Mouse (Mus musculus): ENCODE measurements at regions not wholly inside any gene's neighbourhood (a gene's known extent, or its start where the extent isn't known, plus 50 kb on each side); places are given as distances from the start of the nearest gene placed in this dataset.

DNA sequence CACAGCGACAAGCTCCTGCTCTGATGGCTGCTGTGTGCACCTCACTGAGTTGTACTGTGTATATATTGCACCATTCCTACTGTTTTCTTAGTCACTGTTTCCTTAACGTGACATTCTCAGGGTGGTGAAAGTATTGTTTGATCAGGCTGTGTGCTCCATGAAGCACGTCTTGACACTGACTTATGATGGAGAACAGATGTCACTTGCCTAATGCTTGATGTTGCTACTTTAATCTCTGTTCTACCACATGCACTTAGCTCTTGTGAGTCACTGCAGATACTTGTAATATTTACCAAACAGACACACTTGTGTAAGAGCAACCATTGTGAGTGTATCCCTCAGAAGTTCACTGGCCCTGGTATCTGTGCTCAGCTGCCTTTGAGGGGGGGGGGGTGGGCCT is 870.0 kb downstream of the Epha4 start:
- DNase-seq (ENCODE audit: low spot score in 2 of 2), result no peak

DNA sequence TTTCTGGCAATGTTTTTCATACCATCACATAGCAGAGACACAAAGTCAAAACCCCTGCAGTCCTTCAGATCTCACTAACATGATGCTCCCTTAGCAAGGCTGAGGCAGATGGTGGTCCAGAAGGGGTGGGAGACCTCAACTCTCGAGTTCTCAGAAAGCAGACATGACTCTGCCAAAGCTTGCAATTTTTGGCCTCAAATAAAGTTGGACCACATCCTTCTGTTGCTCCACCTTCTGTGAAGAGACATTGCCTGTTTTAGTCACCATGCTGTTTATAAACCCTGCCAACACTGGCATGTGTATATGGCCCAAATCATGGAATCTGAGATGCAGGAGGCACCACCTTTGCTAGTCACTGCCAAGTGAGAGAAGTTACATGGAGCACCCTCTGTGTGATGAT is 860.1 kb downstream of the Epha4 start:
- no peak for DNase-seq (ENCODE audit: low spot score in 2 of 2)

DNA sequence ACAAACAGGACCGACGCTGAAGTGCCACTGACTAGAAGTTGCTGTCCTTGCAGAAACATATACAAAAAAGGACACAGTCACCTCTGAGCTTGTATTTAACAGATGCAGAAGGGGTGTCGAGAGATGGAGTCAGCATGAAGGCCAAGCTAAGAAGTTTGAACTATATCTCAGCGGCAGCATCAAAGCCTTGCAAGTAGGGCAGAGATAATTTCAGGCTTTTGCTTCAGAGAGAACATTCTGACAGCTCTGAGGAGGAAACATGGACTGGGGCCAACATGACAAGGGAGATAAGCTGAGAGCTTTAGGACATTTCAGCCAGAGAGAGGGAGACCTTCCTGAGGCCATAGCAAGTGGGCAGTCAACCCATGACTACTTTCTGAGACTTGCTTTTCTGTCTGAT is 856.7 kb downstream of the Epha4 start:
- peak in 1 of 2 experiments; percentile 3 for DNase-seq (ENCODE audit: low spot score in 2 of 2)

DNA sequence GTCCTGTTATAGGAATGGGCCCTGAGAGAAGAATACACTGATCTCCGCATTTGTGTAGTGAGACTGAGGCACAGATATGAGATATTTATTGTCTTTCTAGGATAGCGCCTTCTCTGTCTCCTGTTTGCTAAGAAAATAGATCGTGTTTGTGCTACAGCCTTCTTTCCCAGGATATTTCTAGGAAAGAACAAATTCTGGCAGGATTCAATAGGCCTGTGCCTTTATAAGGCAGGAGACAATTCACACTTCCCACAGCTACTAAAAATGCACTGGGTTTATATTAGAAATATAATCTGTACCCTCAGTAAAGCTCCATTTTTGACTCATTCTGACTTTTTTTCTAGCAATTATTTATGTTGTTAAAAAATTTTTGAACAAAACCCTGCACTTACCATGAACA is 854.7 kb downstream of the Epha4 start:
- DNase-seq (ENCODE audit: low spot score in 2 of 2), result peak in 1 of 2 experiments; percentile 6

DNA sequence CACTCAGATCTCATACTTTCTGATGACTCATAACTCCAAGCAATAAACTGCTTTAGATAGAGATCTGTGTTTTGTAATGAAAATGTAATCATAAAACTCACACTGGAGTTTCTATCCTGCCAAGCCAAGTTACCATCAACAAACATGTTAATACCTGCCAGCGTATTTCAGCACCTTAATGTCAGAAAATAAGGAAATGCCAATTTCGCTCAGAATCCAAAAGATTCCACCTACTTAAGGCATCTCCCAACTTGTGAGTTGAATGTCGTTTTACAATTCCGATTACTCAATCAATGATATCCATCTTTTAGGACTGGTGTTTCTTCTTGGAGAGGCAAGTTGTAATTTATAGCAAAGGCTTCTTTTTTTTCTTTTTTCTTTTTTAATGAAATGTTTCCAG is 850.5 kb downstream of the Epha4 start:
- DNase-seq (ENCODE audit: low spot score in 2 of 2), result no peak

DNA sequence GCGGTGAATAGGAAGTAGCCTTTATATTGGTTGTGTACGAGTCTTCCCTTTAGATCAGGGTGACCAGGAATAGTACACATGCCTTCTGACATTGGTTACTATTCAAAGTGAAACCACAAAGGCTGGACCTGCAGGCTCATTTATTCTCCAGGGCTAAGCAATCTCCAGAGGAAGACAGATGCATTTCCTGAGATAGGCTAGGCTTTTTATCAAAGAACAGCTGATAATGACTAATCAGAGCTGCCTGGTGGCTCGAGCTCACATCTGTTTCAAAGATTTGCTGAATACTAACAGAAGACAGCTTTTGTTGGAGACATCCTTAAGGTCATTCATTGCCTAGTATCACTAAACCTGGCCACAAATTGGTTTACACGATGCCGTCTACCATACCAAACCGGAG is 838.1 kb downstream of the Epha4 start:
- DNase-seq (ENCODE audit: low spot score in 2 of 2), result no peak

DNA sequence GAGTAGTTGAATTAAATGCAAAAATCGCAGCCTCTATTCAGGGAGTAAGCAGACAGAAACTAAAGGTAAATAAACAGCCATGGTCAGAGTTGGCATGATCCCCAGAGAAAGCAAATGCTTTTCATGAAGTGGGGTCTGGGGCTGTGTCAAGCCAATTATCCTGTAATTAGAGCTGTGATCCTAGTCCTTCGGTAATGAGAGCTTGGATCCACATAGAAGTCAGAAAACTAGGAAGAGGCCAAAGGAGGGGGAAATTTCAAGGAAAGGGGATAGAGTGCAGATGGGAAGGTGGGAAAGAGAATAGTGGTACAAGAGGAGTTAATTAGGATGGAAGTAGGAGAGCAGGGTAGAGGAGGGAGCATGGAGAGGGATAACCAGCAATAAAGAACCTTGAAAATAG is 809.3 kb downstream of the Epha4 start:
- no peak for DNase-seq (ENCODE audit: low spot score in 2 of 2)

DNA sequence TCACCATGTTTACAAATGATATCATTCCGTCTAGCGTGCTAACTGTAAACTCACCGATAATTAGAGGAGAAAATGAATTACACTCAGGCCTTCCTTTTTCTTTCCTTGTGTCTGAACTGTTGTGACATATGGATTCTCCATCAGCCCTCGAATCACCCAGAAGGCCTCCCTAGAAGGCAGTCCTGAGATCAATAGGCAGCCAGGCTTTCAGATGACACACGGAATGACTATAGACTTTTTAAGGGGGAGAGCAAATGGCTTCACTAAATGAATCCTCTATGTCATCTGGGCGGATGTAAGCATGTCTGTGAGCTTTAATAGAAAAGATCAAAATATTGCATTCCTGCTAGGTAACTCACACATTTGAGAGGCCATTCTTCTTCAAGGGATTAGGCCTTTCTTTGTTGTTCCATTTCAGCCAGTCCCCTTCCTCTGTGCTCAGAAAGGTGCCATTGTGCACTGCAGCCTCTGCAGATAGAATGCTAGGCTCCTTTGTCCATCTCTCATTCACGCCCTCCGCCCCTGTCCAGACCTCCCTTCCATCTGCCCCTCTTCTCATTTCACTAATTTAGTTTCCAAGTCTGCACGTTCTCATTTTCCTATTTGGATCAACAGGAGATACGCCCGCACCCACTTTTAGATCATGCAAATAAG is 797.1 kb downstream of the Epha4 start:
- DNase-seq (ENCODE audit: low spot score in 2 of 2), result no peak

DNA sequence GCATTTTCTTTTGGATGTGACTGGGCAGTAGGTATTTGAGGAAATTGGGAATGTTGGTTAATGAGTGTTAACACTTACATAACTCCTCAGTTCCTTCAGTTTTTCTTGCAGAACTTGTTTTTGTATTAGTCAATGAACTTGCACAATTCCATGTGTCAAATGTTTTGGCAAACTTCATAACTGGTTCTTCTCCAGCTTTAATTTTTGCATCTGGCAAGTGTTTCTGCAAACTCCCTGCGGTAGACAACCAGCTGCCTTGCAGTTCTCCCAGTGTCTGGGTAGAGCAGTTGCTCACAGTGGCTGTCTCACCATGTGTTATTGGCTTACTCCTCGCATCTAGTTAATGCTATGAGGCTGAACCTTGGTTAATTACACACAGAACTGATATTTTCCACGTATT is 790.4 kb downstream of the Epha4 start:
- DNase-seq (ENCODE audit: low spot score in 2 of 2), result no peak

DNA sequence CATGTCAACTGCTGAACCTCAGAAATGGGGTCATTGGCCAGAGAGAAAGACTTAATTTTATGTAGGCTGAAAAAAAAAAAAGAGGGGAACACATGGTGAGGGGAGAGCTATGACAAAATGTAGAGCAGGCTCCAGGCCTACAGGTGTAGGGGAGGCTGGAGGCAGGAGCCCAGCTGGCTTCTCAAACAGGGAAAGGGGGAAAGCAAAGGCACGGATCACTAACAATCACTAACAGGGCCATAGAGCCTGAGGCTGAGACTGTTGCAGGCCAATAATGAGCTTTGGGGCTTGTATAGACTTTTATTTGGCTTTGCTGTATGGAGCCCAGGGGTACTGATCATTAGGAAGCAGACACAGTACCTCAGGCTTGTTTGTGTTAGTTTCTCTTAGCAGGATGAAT is 777.9 kb downstream of the Epha4 start:
- DNase-seq (ENCODE audit: low spot score in 2 of 2), result no peak

DNA sequence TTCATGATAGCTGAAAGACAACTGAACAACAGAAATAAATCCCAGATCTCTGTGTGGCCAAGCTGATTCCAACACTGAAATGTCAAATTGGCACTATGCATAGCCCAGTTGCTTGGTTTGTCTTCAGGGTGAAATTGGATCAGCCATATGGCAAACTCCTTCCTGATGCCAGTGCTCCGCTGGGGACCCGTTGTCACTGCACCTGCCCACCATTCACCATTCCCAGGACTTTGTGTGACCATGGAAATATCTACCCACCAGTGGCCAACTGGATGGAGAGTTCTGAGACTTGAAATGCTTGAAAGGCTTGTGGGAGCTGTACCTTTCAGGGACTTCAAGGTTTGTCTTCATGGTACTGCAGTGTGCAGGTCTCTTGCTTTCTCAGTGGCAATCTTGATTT is 777.2 kb downstream of the Epha4 start:
- DNase-seq (ENCODE audit: low spot score in 2 of 2), result no peak

DNA sequence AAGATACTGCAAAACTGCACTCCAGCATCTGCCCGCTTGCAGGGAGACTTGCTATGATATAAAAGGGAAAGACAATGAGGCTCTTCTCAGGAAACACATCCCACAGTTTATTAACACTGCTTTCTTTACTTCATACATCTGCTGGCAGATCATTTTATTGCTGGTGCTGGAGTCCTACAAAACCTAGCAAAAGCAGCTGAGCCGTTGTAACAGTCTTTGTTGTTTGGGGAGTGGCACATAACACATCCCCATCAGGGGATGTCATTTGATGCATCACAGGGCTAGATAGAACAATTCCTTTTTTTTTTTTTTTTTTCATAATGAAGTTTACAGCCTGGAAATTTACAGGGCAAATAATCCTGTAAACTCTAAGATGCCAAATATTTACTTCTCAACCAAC is 742.2 kb downstream of the Epha4 start:
- DNase-seq (ENCODE audit: low spot score in 2 of 2), result no peak

DNA sequence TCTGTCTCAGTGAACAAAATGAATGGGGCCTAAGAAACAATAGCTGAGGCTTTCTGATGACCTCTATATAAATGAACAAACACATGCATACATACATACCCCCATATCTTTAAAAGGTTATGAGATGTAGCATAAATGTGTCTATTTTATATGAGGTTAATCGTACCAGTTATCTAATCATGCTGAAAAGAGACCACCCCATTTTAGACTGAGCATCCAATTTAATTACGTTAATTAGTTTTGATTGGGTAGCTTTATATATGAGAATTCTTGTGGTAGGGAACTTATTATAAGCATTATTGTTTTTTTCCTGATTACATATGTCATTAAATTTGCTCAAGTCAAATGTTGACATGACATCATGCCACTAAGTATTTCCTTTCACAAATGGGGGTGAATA is 728.0 kb downstream of the Epha4 start:
- DNase-seq (ENCODE audit: low spot score in 2 of 2), result no peak

DNA sequence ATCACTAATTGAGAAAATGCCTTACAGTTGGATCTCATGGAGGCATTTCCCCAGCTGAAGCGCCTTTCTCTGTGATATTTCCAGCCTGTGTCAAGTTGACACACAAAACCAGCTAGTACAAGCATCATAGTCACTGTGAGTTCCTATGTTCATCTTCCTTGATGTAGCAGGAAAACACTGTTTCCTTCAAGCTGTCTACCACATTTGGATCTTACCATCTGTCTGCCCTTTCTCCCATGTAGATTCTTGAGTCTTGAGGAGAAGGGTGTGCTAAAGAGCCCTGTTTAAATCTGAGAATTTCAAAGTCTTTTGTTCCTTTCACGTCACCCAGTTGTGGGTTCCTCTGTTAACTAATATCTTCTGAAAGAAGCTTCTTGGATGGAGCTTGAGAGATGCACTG is 721.5 kb downstream of the Epha4 start:
- no peak for DNase-seq (ENCODE audit: low spot score in 2 of 2)

DNA sequence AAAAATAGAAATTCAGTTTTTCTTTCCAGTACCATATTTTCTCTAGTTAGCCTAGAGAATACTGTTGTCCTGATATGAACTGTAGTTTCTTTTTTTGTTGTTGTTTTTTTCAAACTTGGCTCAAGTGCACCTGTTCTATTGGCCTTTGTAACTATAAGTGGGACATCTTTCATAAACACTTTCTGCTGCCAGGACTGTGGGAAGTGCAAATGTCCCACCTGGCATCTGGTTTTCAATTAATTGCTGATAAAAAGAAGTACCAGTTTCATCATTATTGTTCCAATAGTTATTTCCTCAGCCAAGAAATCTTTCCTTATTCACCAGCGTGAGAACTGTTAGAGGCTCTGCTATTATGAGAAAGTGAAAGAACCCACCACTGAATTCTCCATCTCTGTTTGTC is 695.0 kb downstream of the Epha4 start:
- no peak for DNase-seq (ENCODE audit: low spot score in 2 of 2)

DNA sequence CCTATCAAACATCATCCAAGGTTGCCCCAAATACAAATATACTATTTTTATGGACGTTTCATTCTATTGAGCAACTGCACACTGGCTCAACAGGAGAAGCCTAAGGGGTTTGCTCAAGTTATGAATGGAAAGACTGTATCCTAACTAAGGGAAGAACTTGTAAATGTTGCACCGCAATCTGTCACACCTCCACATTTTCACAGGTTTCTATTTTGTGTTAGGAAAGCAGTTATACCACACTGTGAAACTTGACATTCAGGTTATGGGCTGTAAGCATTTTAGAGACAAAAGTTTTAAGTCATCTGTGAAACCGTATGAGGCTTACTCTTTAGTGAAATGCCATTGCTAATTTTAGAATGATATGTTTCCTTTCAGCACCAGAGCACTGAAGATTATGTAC is 693.3 kb downstream of the Epha4 start:
- DNase-seq (ENCODE audit: low spot score in 2 of 2), result peak; percentile 14 to 23

DNA sequence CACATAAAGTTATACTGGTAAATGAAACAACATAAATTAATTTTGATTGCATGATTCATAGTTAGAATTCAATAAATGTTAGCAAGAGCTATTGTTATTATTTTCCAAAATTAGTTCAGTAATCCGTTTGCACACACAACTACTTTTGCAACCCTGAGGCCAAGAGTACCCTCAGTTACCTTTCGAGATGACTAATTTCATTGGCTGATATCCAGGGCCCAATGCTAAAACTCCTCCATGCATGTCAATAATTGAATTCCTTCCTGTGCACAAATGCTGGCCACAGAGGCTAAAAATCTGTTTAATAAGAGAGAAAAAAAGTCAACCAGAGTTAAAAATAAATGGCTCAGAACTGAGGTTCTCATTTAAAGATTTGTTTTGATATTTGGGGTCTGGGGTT is 685.2 kb downstream of the Epha4 start:
- no peak for DNase-seq (ENCODE audit: low spot score in 2 of 2)

DNA sequence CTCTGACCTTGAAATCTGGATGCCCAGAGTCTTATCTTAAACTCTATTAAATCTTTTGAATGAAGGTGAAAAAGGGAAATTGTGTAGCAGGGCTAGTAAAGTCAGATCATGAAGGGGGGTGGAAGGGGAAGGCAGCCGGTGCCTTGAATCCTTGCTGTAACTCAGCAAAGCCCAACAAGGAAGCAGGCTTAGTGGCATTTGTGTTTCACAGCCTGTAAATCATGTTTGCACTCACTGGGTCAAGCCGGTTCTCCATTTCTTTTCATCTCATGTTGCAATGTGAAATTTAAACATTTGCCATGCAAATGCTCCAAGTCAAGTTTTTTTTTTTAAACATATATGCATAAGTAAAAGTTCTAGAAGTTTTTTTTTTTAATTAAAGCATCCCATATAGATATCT is 682.6 kb downstream of the Epha4 start:
- no peak for DNase-seq (ENCODE audit: low spot score in 2 of 2)

DNA sequence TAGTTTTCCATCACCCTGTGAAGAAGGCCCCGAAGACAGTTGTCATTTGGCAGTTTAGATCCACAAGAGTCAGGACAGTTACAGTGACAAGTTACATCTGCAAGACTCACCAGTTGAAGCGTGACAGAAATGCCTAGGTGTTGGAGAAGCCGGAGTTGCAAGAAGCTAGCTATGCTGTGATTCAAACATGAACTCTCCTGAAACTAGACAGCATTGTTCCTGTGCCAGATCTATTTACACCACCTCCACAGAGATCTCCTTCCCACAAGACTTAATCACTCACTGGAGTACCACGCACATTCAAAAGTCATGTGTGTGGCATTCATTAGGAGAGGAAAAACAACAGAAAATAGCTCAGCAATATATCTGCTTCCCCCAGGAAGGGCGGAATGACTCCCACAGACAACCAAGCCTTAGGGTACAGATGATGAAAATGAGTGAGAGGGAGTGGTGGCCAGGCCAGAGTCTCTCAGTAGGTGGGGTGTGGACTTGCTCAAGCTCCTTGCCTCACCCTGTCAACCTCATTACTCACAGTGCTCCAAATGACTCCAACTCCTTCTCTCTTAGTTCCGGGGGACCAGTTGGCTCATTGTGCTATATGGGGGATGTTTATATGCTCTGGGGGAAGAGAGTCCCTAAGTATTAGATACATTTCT is 679.7 kb downstream of the Epha4 start:
- DNase-seq (ENCODE audit: low spot score in 2 of 2), result peak in 1 of 2 experiments; percentile 4

DNA sequence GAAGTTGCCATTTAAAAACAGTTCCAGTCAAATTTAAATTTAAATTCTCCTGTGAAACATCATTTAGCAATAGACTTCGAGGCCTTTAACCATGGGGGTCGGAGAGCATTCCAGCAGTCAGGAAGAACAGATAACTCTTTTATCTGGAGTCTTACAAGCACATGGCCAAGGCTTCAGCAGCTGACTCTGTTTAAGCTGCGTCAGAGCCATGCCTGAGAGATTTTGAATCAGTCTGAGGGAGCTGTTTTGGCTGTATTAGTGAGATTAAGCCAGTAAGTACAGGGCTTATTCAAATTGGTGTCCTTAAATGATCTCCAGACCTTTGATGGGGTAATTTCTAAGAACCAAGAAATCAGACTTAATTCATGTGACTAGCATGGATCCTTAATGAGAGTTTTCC is 665.5 kb downstream of the Epha4 start:
- DNase-seq (ENCODE audit: low spot score in 2 of 2), result no peak

DNA sequence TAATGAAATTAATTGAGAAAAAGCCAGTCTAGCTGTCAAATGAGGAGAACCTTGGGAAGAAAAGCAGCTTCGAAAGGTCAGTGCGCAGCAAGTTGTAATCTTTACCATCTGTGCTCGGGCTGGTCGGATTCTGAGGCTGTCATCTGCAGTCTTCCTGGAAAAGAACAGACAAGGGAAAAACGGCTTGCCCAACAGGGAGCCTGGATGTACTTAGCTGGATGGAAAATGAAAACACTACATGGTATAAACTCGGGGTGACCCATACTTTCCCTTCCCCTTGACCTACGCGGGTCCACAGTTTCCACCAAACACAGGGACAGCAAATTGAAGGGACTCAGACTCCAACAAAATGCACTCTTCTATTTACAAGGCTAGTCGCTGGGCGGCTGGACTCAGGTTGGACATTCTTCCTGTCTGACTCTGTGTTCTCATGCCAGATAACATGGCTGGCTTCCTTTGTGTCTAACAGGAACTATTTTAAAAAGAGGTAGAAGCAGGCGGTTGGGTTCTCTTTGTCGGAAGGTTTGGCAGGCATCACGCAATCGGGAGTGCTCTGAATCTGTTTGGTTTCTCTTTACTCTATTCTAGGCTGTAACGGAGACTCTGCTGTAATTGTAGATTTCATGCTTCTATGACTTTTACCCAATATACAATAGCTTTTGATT is 648.5 kb downstream of the Epha4 start:
- peak in 1 of 2 experiments; percentile 4 for DNase-seq (ENCODE audit: low spot score in 2 of 2)

DNA sequence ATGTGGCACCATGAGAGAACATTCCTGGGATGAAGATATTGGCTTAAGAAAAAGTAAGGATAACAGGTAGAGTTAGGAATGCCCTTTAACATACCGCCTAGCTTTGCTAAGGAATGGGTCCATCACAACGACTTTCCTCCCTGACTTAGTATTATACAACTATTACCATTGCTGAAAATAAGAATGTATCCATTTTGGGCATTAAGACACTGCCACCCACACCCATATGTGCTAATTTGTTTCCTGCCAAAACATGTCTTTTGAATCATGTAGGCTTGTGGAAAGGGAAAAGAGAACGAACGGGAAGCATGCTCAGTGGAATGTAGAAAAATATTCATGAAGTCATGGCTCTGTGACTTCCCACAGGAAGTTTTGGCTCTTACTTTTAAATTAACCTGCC is 641.7 kb downstream of the Epha4 start:
- DNase-seq (ENCODE audit: low spot score in 2 of 2), result peak; percentile 48 to 74

DNA sequence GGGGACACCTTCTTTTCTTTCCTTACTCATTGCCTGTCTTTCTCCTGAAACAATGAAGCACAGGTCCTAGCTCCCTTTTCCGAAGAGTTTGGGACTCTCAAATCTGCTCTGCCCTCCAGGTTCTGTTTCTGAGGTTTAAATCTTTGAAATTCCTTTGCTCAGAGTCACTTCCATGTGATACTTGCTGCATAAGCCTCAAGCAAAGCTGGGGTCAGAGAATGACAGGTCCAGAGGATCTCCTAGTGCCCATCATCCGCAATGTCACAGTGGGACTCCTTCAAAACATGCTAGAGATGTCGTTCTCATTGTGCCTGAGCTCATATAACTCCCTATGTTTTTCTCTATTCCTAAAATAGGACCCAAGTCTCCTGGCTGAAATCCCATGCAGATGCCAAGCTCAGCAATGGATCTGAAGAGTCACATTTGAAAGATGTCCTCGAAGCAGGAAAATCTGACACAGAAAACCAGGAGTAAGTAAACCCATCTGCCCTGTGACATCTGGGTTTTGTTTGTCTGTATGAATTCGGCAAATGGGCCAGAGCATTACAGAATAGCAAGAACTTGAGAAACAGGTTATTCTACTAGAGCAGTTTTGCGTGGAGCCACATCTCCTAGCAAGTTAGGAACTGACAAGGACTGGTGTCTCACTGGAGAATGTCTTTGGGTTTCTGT is 634.6 kb downstream of the Epha4 start:
- peak in 1 of 2 experiments; percentile 2 for DNase-seq (ENCODE audit: low spot score in 2 of 2)

Measured in right cerebral cortex, postnatal 36 days (tissue).